Mouse (Mus musculus) hindbrain, postnatal 0 days (tissue): ENCODE measurements at regions not wholly inside any gene's neighbourhood (a gene's known extent, or its start where the extent isn't known, plus 50 kb on each side); places are given as distances from the start of the nearest gene placed in this dataset.

Source experiments
- ATAC-seq: fragments of 200-750 bp; cut with Nextera tagmentation; 2 replicates; pipeline ENCODE4 v1.8.0; 2017; ENCODE audit warnings: mild to moderate bottlenecking, moderate TSS enrichment, moderate library complexity
- DNase-seq: peaks from one replicate; pipeline ENCODE4 v3.0.0-alpha.2; 2015; ENCODE audit warnings: low spot score
- H3K27ac ChIP-seq: fragments of 300-500 bp; sonication (generic); 2 replicates; pipeline ENCODE4 v1.5.1; 2014; ENCODE audit warnings: mild to moderate bottlenecking
- H3K27me3 ChIP-seq: fragments of 300-500 bp; sonication (generic); 2 replicates; pipeline ENCODE4 v1.6.1; 2014; ENCODE audit warnings: low read length, mixed read lengths; ENCODE audit not compliant: insufficient read depth
- H3K36me3 ChIP-seq: fragments of 300-500 bp; sonication (generic); 2 replicates; pipeline ENCODE4 v1.6.1; 2014; ENCODE audit warnings: low read length, mixed read lengths; ENCODE audit not compliant: insufficient read depth
- H3K4me1 ChIP-seq: fragments of 300-500 bp; sonication (generic); 2 replicates; pipeline ENCODE4 v1.6.1; 2014; ENCODE audit warnings: antibody characterized with exemption, low read length, mixed read lengths; ENCODE audit not compliant: insufficient read depth
- H3K4me2 ChIP-seq: fragments of 300-500 bp; sonication (generic); 2 replicates; pipeline ENCODE4 v1.6.1; 2014; ENCODE audit warnings: low read depth, mild to moderate bottlenecking, low read length, moderate library complexity, mixed read lengths
- H3K4me3 ChIP-seq: fragments of 300-500 bp; sonication (generic); 2 replicates; pipeline ENCODE4 v1.5.1; 2014; ENCODE audit warnings: low read length
- H3K9ac ChIP-seq: fragments of 300-500 bp; sonication (generic); replicated peaks from 2 replicates; pipeline ENCODE4 v1.6.1; 2014; ENCODE audit warnings: mild to moderate bottlenecking, low read length, moderate library complexity, mixed read lengths
- H3K9me3 ChIP-seq: fragments of 300-500 bp; sonication (generic); 2 replicates; pipeline ENCODE4 v1.6.1; 2016; ENCODE audit warnings: low read length, mixed read lengths
- CTCF ChIP-seq: IDR thresholded peaks from 2 replicates; pipeline ENCODE4 v1.5.1; 2016; ENCODE audit warnings: antibody characterized with exemption, control low read depth, low read depth
- WGBS: fragments of 180-500 bp; shearing (Covaris S2); extraction: QIAGEN DNeasy Blood & Tissue Kit; methylation state at CpG from one replicate; pipeline ENCODE4 v1.1.7; 2014; 5-methylcytosine and 5-hydroxymethylcytosine counted together

DNA sequence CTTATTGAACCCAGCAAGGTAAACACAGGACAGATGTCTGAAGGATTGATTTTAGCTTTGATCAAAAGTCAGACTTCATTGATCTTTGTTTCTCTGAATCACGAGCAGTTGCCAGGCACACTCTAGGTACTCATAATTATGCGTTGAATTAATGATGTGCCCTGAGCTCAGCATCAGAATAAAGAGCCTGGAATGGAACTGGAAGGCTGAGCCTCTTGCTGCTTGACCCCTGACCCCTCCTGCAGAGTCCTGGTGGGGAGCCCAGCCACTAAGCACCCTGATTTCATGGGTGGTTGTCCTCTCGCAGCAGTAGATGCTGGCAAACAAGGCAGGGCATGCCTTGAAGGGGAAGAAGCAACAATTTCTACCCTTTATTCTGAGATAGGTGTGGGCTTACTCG lies 64.9 kb upstream of the Noct start:
- no peak overlapping the region for H3K4me3 ChIP-seq
- ATAC-seq, result no peak
- no peak overlapping the region for H3K9ac ChIP-seq
- no peaks in the 10 kb centered on the region for H3K36me3 ChIP-seq
- H3K27me3 ChIP-seq, result no peaks in the 10 kb centered on the region
- DNase-seq, result no peak
- H3K4me2 ChIP-seq, result no peak overlapping the region
- no peak overlapping the region for H3K27ac ChIP-seq
- no peak for TF ChIP-seq CTCF
- no peaks in the 10 kb centered on the region for H3K9me3 ChIP-seq
- peaks cover 6% of the 10 kb centered on the region; the same call in 1 of the 2 replicates for H3K4me1 ChIP-seq
- WGBS, result 32% methylated on average over 4 of the region's 4 CpGs

- WGBS, result 43% methylated on average over 9 of the region's 9 CpGs
- Histone ChIP-seq H3K27ac (no peak overlapping the region), H3K9me3 (no peaks in the 10 kb centered on the region), H3K9ac (no peak overlapping the region), H3K4me2 (no peak overlapping the region), H3K36me3 (no peaks in the 10 kb centered on the region), H3K4me3 (no peak overlapping the region), H3K4me1 (peaks cover 6% of the 10 kb centered on the region; the same call in 1 of the 2 replicates), H3K27me3 (no peaks in the 10 kb centered on the region)
- DNase-seq (peak; percentile 44), ATAC-seq (no peak)
- TF ChIP-seq CTCF, result no peak
These were observed 64.4 kb upstream of the Noct start for GRCm38 (mm10) chr3:51159881-51160280.

- H3K36me3 ChIP-seq, result no peaks in the 10 kb centered on the region
- WGBS, result 60% methylated on average over 7 of the region's 7 CpGs
- H3K27me3 ChIP-seq, result no peaks in the 10 kb centered on the region
- no peak for DNase-seq
- H3K9me3 ChIP-seq, result no peaks in the 10 kb centered on the region
- H3K9ac ChIP-seq, result no peak overlapping the region
- no peak for ATAC-seq
- no peak overlapping the region for H3K4me2 ChIP-seq
- H3K4me3 ChIP-seq, result no peak overlapping the region
- TF ChIP-seq CTCF, result no peak
- no peak overlapping the region for H3K27ac ChIP-seq
- peaks cover 6% of the 10 kb centered on the region; the same call in 1 of the 2 replicates for H3K4me1 ChIP-seq
These were observed 63.6 kb upstream of the Noct start for GRCm38 (mm10) chr3:51160625-51161024.

- Histone ChIP-seq H3K9ac (no peak overlapping the region), H3K9me3 (no peaks in the 10 kb centered on the region), H3K27me3 (no peaks in the 10 kb centered on the region), H3K4me3 (no peak overlapping the region), H3K4me1 (no peaks in the 10 kb centered on the region; the same call in 1 of the 2 replicates), H3K36me3 (no peaks in the 10 kb centered on the region), H3K27ac (no peak overlapping the region), H3K4me2 (no peak overlapping the region)
- DNase-seq (no peak), ATAC-seq (peak; percentile 35; the same call in 1 of the 2 replicates)
- no peak for TF ChIP-seq CTCF
- WGBS, result 47% methylated on average over 30 of the region's 30 CpGs
These were observed 54.9 kb upstream of the Noct start for GRCm38 (mm10) chr3:51169150-51169925.

GRCm38 (mm10) chr3:51170225-51170852 lies 53.9 kb upstream of the Noct start:
- Histone ChIP-seq H3K4me2 (0 out of 2 replicates have a peak overlapping the region, but pooled peaks have one; percentile 18), H3K4me3 (no peak overlapping the region), H3K9me3 (no peaks in the 10 kb centered on the region), H3K9ac (no peak overlapping the region), H3K27ac (no peak overlapping the region), H3K36me3 (no peaks in the 10 kb centered on the region), H3K4me1 (no peaks in the 10 kb centered on the region; the same call in 1 of the 2 replicates), H3K27me3 (no peaks in the 10 kb centered on the region)
- TF ChIP-seq CTCF, result peak; percentile 96
- DNase-seq (peak; percentile 90), ATAC-seq (peak; percentile 85)
- WGBS, result 26% methylated on average over 19 of the region's 19 CpGs
